Comparison of ENCODE assay signal across 8 mouse cellular contexts in genomic region chr11:20477183-20478037, GRCm38 (mm10).
DNase-seq lines count a peak whose midpoint lies in the region; ATAC-seq lines count a peak whose summit lies in the region.

No protein-coding gene starts in this region.

- H3K27me3 ChIP-seq in intestine, embryonic 15.5 days (replicated peaks) = no peaks in the 10 kb centered on the region
- H3K27me3 ChIP-seq in limb, embryonic 13.5 days = no peaks in the 10 kb centered on the region
- H3K27me3 ChIP-seq in midbrain, embryonic 13.5 days = no peaks in the 10 kb centered on the region

- H3K4me1 ChIP-seq in intestine, embryonic 15.5 days (replicated peaks) = peaks cover 6% of the 10 kb centered on the region; the same call in 1 of the 2 replicates
- H3K4me1 ChIP-seq in limb, embryonic 13.5 days = peaks cover 11% of the 10 kb centered on the region
- peaks cover 9% of the 10 kb centered on the region for H3K4me1 ChIP-seq in midbrain, embryonic 13.5 days (replicated peaks)

- H3K9ac ChIP-seq in intestine, embryonic 15.5 days = no peak overlapping the region
- H3K9ac ChIP-seq in limb, embryonic 13.5 days = peak overlapping the region; percentile 14; the same call in 1 of the 2 replicates
- 0 out of 2 replicates have a peak overlapping the region, but pooled peaks have one; percentile 4 for H3K9ac ChIP-seq in midbrain, embryonic 13.5 days (replicated peaks)

- peak; percentile 96 for ATAC-seq in intestine, embryonic 15.5 days
- peak; percentile 79 for ATAC-seq in limb, embryonic 13.5 days (ENCODE audit: low FRiP score, low read depth)
- ATAC-seq in midbrain, embryonic 13.5 days = peak; percentile 88

- no peaks in the 10 kb centered on the region for H3K36me3 ChIP-seq in intestine, embryonic 15.5 days
- H3K36me3 ChIP-seq in limb, embryonic 13.5 days = no peaks in the 10 kb centered on the region
- no peaks in the 10 kb centered on the region for H3K36me3 ChIP-seq in midbrain, embryonic 13.5 days

- peak overlapping the region; percentile 67 for H3K27ac ChIP-seq in intestine, embryonic 15.5 days
- H3K27ac ChIP-seq in limb, embryonic 13.5 days = peak overlapping the region; percentile 70; the same call in 1 of the 2 replicates
- H3K27ac ChIP-seq in midbrain, embryonic 13.5 days = 0 out of 2 replicates have a peak overlapping the region, but pooled peaks have one; percentile 25

- no peaks in the 10 kb centered on the region for H3K9me3 ChIP-seq in intestine, embryonic 15.5 days
- H3K9me3 ChIP-seq in limb, embryonic 13.5 days = 0 out of 2 replicates have a peak, but pooled peaks cover 4% of the 10 kb centered on the region
- H3K9me3 ChIP-seq in midbrain, embryonic 13.5 days = peaks cover 4% of the 10 kb centered on the region; the same call in 1 of the 2 replicates

- peak overlapping the region; percentile 44 for H3K4me2 ChIP-seq in intestine, embryonic 15.5 days (replicated peaks)
- H3K4me2 ChIP-seq in limb, embryonic 13.5 days (replicated peaks) = peak overlapping the region; percentile 49
- H3K4me2 ChIP-seq in midbrain, embryonic 13.5 days (replicated peaks) = peak overlapping the region; percentile 15

- 15% methylated on average over 19 of the region's 19 CpGs for WGBS in intestine, embryonic 15.5 days
- WGBS in limb, embryonic 13.5 days = 20% methylated on average over 19 of the region's 19 CpGs
- 14% methylated on average over 19 of the region's 19 CpGs for WGBS in midbrain, embryonic 13.5 days

- H3K4me3 ChIP-seq in intestine, embryonic 15.5 days (replicated peaks) = no peak overlapping the region
- H3K4me3 ChIP-seq in limb, embryonic 13.5 days = no peak overlapping the region
- no peak overlapping the region for H3K4me3 ChIP-seq in midbrain, embryonic 13.5 days (replicated peaks)

- DNase-seq in 416B (ENCODE audit: low read depth) (peak; percentile 94), ZHBTc4 (ENCODE audit: low read depth, low spot score) (peak; percentile 94)
- DNase-seq in embryo, embryonic 10 days (ENCODE audit: low spot score) = peak; percentile 68
- DNase-seq in gonadal fat pad, adult 2 months (ENCODE audit: low read depth) = peak; percentile 76
- DNase-seq in testis, postnatal 14 days (ENCODE audit: low spot score) = peak; percentile 55
